Comparison of ENCODE assay signal across 35 mouse cellular contexts in genomic region chr2:93754366-93754765, GRCm38 (mm10).
DNase-seq lines count a peak whose midpoint lies in the region; ATAC-seq and TF ChIP-seq lines count a peak whose summit lies in the region.
"Had no signal": no experiment of that assay in that cellular context is flagged by ENCODE, and none has a peak within 500 bp of the region (broad histone marks: within the 10 kb centered on the region; RNA-seq: fewer than 3 reads in every experiment).

No protein-coding gene starts in this region.

- no peak for TF ChIP-seq CTCF in heart, adult 2 months (IDR thresholded peaks at IDR 0.05)

- no peak overlapping the region for H3K9ac ChIP-seq in heart, embryonic 13.5 days
- H3K9ac ChIP-seq in liver, embryonic 11.5 days (ENCODE audit: low read depth, low read length): no peak overlapping the region
- no peak overlapping the region for H3K9ac ChIP-seq in heart, adult 2 months (ENCODE audit: low read depth, low read length)
- H3K9ac ChIP-seq: embryonic facial prominence, embryonic 13.5 days; hindbrain, embryonic 15.5 days; midbrain, embryonic 12.5 days; neural tube, embryonic 13.5 days; stomach, embryonic 15.5 days had no signal

- WGBS in heart, embryonic 13.5 days: 65% methylated on average over 2 of the region's 2 CpGs
- 73% methylated on average over 2 of the region's 2 CpGs for WGBS in liver, embryonic 11.5 days
- WGBS in heart, adult 2 months: 92% methylated on average over 2 of the region's 2 CpGs

- no peaks in the 10 kb centered on the region for H3K36me3 ChIP-seq in heart, embryonic 13.5 days
- no peaks in the 10 kb centered on the region for H3K36me3 ChIP-seq in liver, embryonic 11.5 days (ENCODE audit: control insufficient read depth, insufficient read depth, low read length)
- H3K36me3 ChIP-seq in heart, adult 2 months (ENCODE audit: control insufficient read depth, insufficient read depth, low read length): no peaks in the 10 kb centered on the region
- H3K36me3 ChIP-seq: hindbrain, embryonic 10.5 days; hindbrain, embryonic 15.5 days; liver, embryonic 13.5 days; midbrain, embryonic 12.5 days; stomach, embryonic 15.5 days had no signal

- no peak for ATAC-seq in heart, embryonic 13.5 days (ENCODE audit: extremely low read depth, insufficient number of reproducible peaks, low FRiP score, low TSS enrichment)
- ATAC-seq in liver, embryonic 11.5 days (replicated peaks; ENCODE audit: low FRiP score): no peak
- ATAC-seq: CD4-positive, CD25-positive, alpha-beta regulatory T cell, adult 4 months; forebrain, embryonic 16.5 days; lung, postnatal 0 days had no signal

- no peak overlapping the region for H3K4me3 ChIP-seq in heart, embryonic 13.5 days
- H3K4me3 ChIP-seq in liver, embryonic 11.5 days (ENCODE audit: low read depth, low read length): no peak overlapping the region
- no peak overlapping the region for H3K4me3 ChIP-seq in heart, adult 2 months
- H3K4me3 ChIP-seq: embryonic facial prominence, embryonic 13.5 days; forebrain, embryonic 10.5 days; gastrocnemius, adult 2 months; hindbrain, embryonic 10.5 days; hindbrain, embryonic 15.5 days; layer of hippocampus, adult 2 months; liver, embryonic 13.5 days; megakaryocyte, embryonic 14.5 days; midbrain, embryonic 12.5 days; myocyte; neural tube, embryonic 13.5 days; stomach, embryonic 15.5 days had no signal

- no peak overlapping the region for H3K4me2 ChIP-seq in heart, embryonic 13.5 days
- no peak overlapping the region for H3K4me2 ChIP-seq in liver, embryonic 11.5 days
- H3K4me2 ChIP-seq: embryonic facial prominence, embryonic 13.5 days; heart, embryonic 11.5 days; hindbrain, embryonic 15.5 days; liver, embryonic 13.5 days; midbrain, embryonic 12.5 days; neural tube, embryonic 13.5 days; stomach, embryonic 15.5 days had no signal

- no peaks in the 10 kb centered on the region for H3K9me3 ChIP-seq in heart, embryonic 13.5 days
- H3K9me3 ChIP-seq in liver, embryonic 11.5 days (ENCODE audit: control insufficient read depth, low read length): no peaks in the 10 kb centered on the region
- H3K9me3 ChIP-seq: embryonic facial prominence, embryonic 13.5 days; forebrain, embryonic 10.5 days; hindbrain, embryonic 10.5 days; hindbrain, embryonic 15.5 days; liver, embryonic 13.5 days; megakaryocyte, embryonic 14.5 days; midbrain, embryonic 12.5 days; neural tube, embryonic 13.5 days; stomach, embryonic 15.5 days had no signal

- H3K27me3 ChIP-seq in heart, embryonic 13.5 days (replicated peaks): no peaks in the 10 kb centered on the region
- no peaks in the 10 kb centered on the region for H3K27me3 ChIP-seq in liver, embryonic 11.5 days (replicated peaks; ENCODE audit: control insufficient read depth, insufficient read depth, low read length)
- no peaks in the 10 kb centered on the region for H3K27me3 ChIP-seq in heart, adult 2 months (ENCODE audit: control insufficient read depth, insufficient read depth, low read length)
- H3K27me3 ChIP-seq: embryonic facial prominence, embryonic 13.5 days; hindbrain, embryonic 15.5 days; liver, embryonic 13.5 days; megakaryocyte, embryonic 14.5 days; midbrain, embryonic 12.5 days; neural tube, embryonic 13.5 days; stomach, embryonic 15.5 days had no signal

- peaks cover 31% of the 10 kb centered on the region for H3K4me1 ChIP-seq in heart, embryonic 13.5 days
- H3K4me1 ChIP-seq in liver, embryonic 11.5 days (replicated peaks; ENCODE audit: control insufficient read depth, insufficient read depth, low read length): peaks cover 5% of the 10 kb centered on the region; the same call in 1 of the 2 replicates
- H3K4me1 ChIP-seq in heart, adult 2 months (ENCODE audit: control insufficient read depth, insufficient read depth, low read length): 0 out of 2 replicates have a peak, but pooled peaks cover 2% of the 10 kb centered on the region
- H3K4me1 ChIP-seq: midbrain, embryonic 12.5 days; stomach, embryonic 15.5 days had no signal

- H3K79me2 ChIP-seq in heart, adult 2 months (replicated peaks; ENCODE audit: control insufficient read depth, insufficient read depth, low read length): no peaks in the 10 kb centered on the region

- peak overlapping the region; percentile 25; the same call in 1 of the 2 replicates for H3K27ac ChIP-seq in heart, embryonic 13.5 days (replicated peaks)
- no peak overlapping the region for H3K27ac ChIP-seq in liver, embryonic 11.5 days (ENCODE audit: low read depth, low read length)
- no peak overlapping the region for H3K27ac ChIP-seq in heart, adult 2 months
- H3K27ac ChIP-seq: embryonic facial prominence, embryonic 13.5 days; forebrain, embryonic 10.5 days; hindbrain, embryonic 10.5 days; hindbrain, embryonic 15.5 days; layer of hippocampus, adult 2 months; liver, embryonic 13.5 days; midbrain, embryonic 12.5 days; neural tube, embryonic 13.5 days; stomach, embryonic 15.5 days had no signal

- intact Hi-C loops in heart, adult 2 months (cut with DNase I): no loop called here

- no peak for DNase-seq in heart, adult 11 months
- DNase-seq in cerebellum, adult 11-12 months: peak; percentile 84
- DNase-seq in cerebellum, adult 9-10 months: peak; percentile 85
- DNase-seq in cerebellum, postnatal 36 days: peak; percentile 62 to 66
- DNase-seq in liver, embryonic 11.5 days (ENCODE audit: low spot score): no peak
- DNase-seq in heart, adult 2 months: no peak
- DNase-seq in thymus, postnatal 25 days: no peak
- DNase-seq: adrenal gland, postnatal 14 days; embryo, embryonic 11 days; gastrocnemius, adult 2 months; heart, postnatal 14 days; kidney, adult 18-20 months; kidney, postnatal 36 days; left cerebral cortex, postnatal 4 days; liver, embryonic 13.5 days; lung, adult 18-20 months; lung, postnatal 4 days; right cerebral cortex, postnatal 14 days; thymus, adult 18-20 months; thymus, postnatal 36 days had no signal

- TF ChIP-seq EP300 in heart, adult 2 months (IDR thresholded peaks at IDR 0.05; ENCODE audit: insufficient read depth, low read depth, low read length): no peak

- TF ChIP-seq POLR2A in heart, adult 2 months (IDR thresholded peaks at IDR 0.05; ENCODE audit: insufficient read depth, low read depth, low read length): no peak

Comparison
In these comparisons a context has a peak if more than half of its experiments do, and no peak if none do; other contexts are left out.
1. DNase-seq: peak in cerebellum, adult 11-12 months (single experiment), cerebellum, adult 9-10 months (single experiment) and cerebellum, postnatal 36 days (2 of 2); none in heart, adult 11 months (single experiment), liver, embryonic 11.5 days (single experiment), heart, adult 2 months (0 of 2) and thymus, postnatal 25 days (single experiment).